Mouse (Mus musculus) retina, postnatal 7 days (tissue): ENCODE data around the gene Akap7.

ENCODE experiments used
- DNase-seq: peaks from one replicate; pipeline ENCODE4 v3.0.0-alpha.2; 2012; ENCODE audit warnings: low read depth, low spot score

Akap7 gene

GRCm38 (mm10) chr10:25257466-25257865 lies 50.2 kb downstream of the Akap7 start:
- no peak for DNase-seq

- DNase-seq, result no peak
Measured at GRCm38 (mm10) chr10:25253474-25253873, 54.2 kb downstream of the Akap7 start.

GRCm38 (mm10) chr10:25253006-25253405 lies 54.7 kb downstream of the Akap7 start:
- DNase-seq, result no peak

- peak; percentile 65 for DNase-seq
Measured at GRCm38 (mm10) chr10:25250108-25250507, 57.6 kb downstream of the Akap7 start.

- DNase-seq, result no peak
Measured at GRCm38 (mm10) chr10:25246173-25246572, 61.5 kb downstream of the Akap7 start.

- no peak for DNase-seq
Measured at GRCm38 (mm10) chr10:25239156-25239555, 68.5 kb downstream of the Akap7 start.

- DNase-seq, result no peak
Measured at GRCm38 (mm10) chr10:25234080-25234479, 73.6 kb downstream of the Akap7 start.

- no peak for DNase-seq
Measured at GRCm38 (mm10) chr10:25232700-25233099, 75.0 kb downstream of the Akap7 start.

- DNase-seq, result no peak
Measured at GRCm38 (mm10) chr10:25231358-25231757, 76.3 kb downstream of the Akap7 start.

GRCm38 (mm10) chr10:25224371-25224770 lies 83.3 kb downstream of the Akap7 start:
- DNase-seq, result no peak

GRCm38 (mm10) chr10:25220754-25221153 lies 86.9 kb downstream of the Akap7 start:
- DNase-seq, result no peak

- DNase-seq, result no peak
Measured at GRCm38 (mm10) chr10:25219901-25220495, 87.7 kb downstream of the Akap7 start.

GRCm38 (mm10) chr10:25219220-25219628 lies 88.4 kb downstream of the Akap7 start:
- DNase-seq, result peak; percentile 47

- DNase-seq, result no peak
Measured at GRCm38 (mm10) chr10:25218746-25219145, 88.9 kb downstream of the Akap7 start.

GRCm38 (mm10) chr10:25215977-25216376 lies 91.7 kb downstream of the Akap7 start:
- DNase-seq, result no peak

- no peak for DNase-seq
Measured at GRCm38 (mm10) chr10:25213716-25214115, 94.0 kb downstream of the Akap7 start.

- no peak for DNase-seq
Measured at GRCm38 (mm10) chr10:25208619-25209018, 99.1 kb downstream of the Akap7 start.

- DNase-seq, result no peak
Measured at GRCm38 (mm10) chr10:25207866-25208265, 99.8 kb downstream of the Akap7 start.

- no peak for DNase-seq
Measured at GRCm38 (mm10) chr10:25200691-25201090, 107.0 kb downstream of the Akap7 start.

- no peak for DNase-seq
Measured at GRCm38 (mm10) chr10:25199510-25200353, 107.9 kb downstream of the Akap7 start.

- no peak for DNase-seq
Measured at GRCm38 (mm10) chr10:25198575-25198974, 109.1 kb downstream of the Akap7 start.

GRCm38 (mm10) chr10:25198048-25198447 lies 109.6 kb downstream of the Akap7 start:
- DNase-seq, result no peak
